Mouse (Mus musculus) C2C12 (cell line): ENCODE data around the gene Ifitm1. TPM values are rescaled to one million over a fixed set of nuclear protein-coding genes. Genes with fewer than 3 reads are reported as not detected.
"Not testable (repeated sequence)": the region's sequence is repeated elsewhere in the genome, so short reads cannot be mapped to it uniquely, and the experiment has no call there.

Source experiments
- H3K27me3 ChIP-seq: one replicate; pipeline ENCODE4 v1.6.1; 2011; ENCODE audit not compliant: control insufficient read depth, insufficient read depth, insufficient read length
- H3K36me3 ChIP-seq: one replicate; pipeline ENCODE4 v1.6.1; 2011; ENCODE audit not compliant: control insufficient read depth, insufficient read depth
- H3K4me3 ChIP-seq: one replicate; pipeline ENCODE4 v1.5.1; 2011; ENCODE audit warnings: mild to moderate bottlenecking, control low read depth; ENCODE audit not compliant: poor library complexity, insufficient read depth, severe bottlenecking
- H3K79me2 ChIP-seq: one replicate; pipeline ENCODE4 v1.6.1; 2011; ENCODE audit not compliant: control insufficient read depth, insufficient read depth
- H3K79me3 ChIP-seq: one replicate; pipeline ENCODE4 v1.6.1; 2011; ENCODE audit warnings: low read depth, control low read depth
- H3ac ChIP-seq: one replicate; pipeline ENCODE3; 2011; ENCODE audit warnings: low read depth; ENCODE audit not compliant: control insufficient read depth, insufficient read length
- CEBPB ChIP-seq: IDR thresholded peaks from one replicate; pipeline ENCODE4 v1.6.1; 2011; ENCODE audit warnings: low read depth, mild to moderate bottlenecking, control low read depth, moderate library complexity
- CTCF ChIP-seq: IDR thresholded peaks from one replicate; pipeline ENCODE4 v1.5.1; 2011; ENCODE audit not compliant: control insufficient read depth, insufficient read depth, insufficient read length
- FOSL1 ChIP-seq: IDR thresholded peaks from one replicate; pipeline ENCODE4 v1.8.0; 2011; ENCODE audit warnings: mild to moderate bottlenecking, low read length; ENCODE audit not compliant: poor library complexity, insufficient read depth, severe bottlenecking
- MAX ChIP-seq: IDR thresholded peaks from one replicate; pipeline ENCODE4 v1.6.1; 2011; ENCODE audit warnings: mild to moderate bottlenecking, control low read depth
- MYOD1 ChIP-seq: IDR thresholded peaks from one replicate; pipeline ENCODE4 v1.6.1; 2011; ENCODE audit warnings: low read depth; ENCODE audit not compliant: control insufficient read depth, insufficient read length
- MYOG ChIP-seq: IDR thresholded peaks from one replicate; pipeline ENCODE4 v1.6.1; 2011; ENCODE audit not compliant: control insufficient read depth, insufficient read length; ENCODE audit errors: extremely low read depth
- USF1 ChIP-seq: IDR thresholded peaks from one replicate; pipeline ENCODE4 v1.6.1; 2011; ENCODE audit warnings: low read depth, mild to moderate bottlenecking, control low read depth, moderate library complexity
- polyA plus RNA-seq: library from polyadenylated mRNA; unstranded; fragments of >200 nt; fragmentation: generic; extraction: Trizol; gene quantifications from one replicate; pipeline ENCODE4 v1.2.1, GENCODE M21; 2012; ENCODE audit warnings: missing spikeins

The Ifitm1 gene
- polyA plus RNA-seq, 1 experiment = 60.7 TPM

DNA sequence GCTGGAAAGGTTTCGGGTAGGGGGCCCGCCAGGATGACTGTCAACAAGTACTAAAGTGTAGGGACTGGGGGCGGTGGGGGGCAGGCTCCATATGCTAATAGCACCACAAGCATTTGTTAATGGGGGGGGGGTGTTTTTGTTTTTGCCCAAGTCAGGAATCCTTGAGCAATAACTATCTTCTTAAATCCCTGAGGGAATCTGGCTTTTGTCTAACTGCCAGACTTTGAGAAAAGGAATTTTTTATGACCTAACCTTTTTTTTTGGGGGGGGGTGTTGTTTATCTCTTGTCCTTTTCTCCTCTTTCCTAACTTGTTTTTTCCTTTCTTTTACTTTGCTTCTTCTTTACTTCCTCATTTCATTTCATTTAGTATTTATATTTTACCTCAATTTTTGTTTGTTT, 8.4 kb downstream of the Ifitm1 start:
- TF ChIP-seq USF1 (no peak), CEBPB (peak; percentile 60)
- Histone ChIP-seq H3ac (no peak overlapping the region), H3K27me3 (no peaks in the 10 kb centered on the region), H3K79me2 (no peaks in the 10 kb centered on the region), H3K79me3 (no peaks in the 10 kb centered on the region), H3K36me3 (no peaks in the 10 kb centered on the region), H3K4me3 (no peak overlapping the region)

DNA sequence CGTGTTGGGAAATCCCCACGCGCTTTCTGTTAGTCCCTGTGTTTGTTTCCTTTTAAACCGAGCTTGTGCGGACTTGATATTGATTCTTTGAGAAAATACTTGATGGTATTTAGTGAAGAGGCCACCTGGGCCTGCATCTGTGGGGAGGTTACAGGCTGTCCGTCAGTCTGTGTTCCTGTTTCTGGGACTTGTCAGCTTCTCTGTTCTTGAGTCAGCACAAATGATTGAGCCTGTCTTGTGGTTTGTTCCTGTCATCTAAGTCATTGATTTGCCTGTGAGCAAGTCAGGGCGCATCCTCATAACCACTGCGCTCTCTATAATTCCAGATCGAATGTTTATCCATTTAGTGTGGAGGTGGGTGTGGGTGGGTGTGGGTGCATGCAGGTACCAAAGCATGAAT, 9.7 kb downstream of the Ifitm1 start:
- not testable (repeated sequence) for H3K36me3 ChIP-seq, H3K79me3 ChIP-seq, H3K79me2 ChIP-seq, H3K27me3 ChIP-seq, H3K4me3 ChIP-seq, H3ac ChIP-seq

DNA sequence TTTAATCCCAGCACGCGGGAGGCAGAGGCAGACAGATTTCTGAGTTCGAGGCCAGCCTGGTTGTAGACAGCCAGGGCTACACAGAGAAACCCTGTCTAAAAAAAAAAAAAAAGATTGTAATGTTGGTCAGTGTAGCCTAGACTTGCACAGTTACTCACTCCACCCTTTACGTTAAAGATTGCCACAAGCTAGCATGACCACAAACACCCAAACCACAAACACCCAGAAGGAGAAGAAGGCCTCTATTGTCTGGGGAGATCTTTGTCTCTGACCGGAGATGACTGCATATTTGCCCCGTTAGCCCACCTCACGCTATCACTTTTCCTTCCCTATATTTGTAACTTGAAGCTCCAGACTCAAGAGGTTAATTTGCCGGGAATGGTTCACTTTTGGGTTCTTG, 14.7 kb downstream of the Ifitm1 start:
- no peak for TF ChIP-seq CTCF
- TF ChIP-seq FOSL1 = no peak
- TF ChIP-seq MAX = no peak
- TF ChIP-seq MYOG = no peak
- TF ChIP-seq CEBPB = peak; percentile 45

DNA sequence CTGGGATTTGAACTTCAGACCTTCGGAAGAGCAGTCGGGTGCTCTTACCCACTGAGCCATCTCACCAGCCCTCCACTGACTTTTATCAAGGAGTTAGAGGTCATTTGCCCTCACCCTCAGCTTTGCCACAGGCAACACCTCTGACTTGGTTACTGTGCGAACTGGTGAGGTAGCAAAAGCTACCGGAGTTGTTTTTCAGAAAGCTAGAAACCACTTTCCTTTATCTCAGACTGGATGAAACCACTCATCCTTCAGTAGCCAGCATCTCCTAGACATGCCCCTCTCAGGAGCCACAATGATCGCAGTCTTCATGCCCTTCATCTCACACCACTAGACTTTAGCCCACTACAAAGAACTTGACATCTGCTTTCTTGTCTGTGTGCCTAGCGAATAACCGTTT, 15.9 kb downstream of the Ifitm1 start:
- no peaks in the 10 kb centered on the region for H3K79me2 ChIP-seq
- no peaks in the 10 kb centered on the region for H3K36me3 ChIP-seq
- H3ac ChIP-seq = no peak overlapping the region
- H3K4me3 ChIP-seq = no peak overlapping the region
- H3K27me3 ChIP-seq = no peaks in the 10 kb centered on the region
- no peaks in the 10 kb centered on the region for H3K79me3 ChIP-seq
- TF ChIP-seq FOSL1 (no peak), MYOG (no peak), USF1 (no peak), CEBPB (no peak), CTCF (no peak), MAX (no peak), MYOD1 (no peak)

More for the DNA sequence above, 14.7 kb downstream of the Ifitm1 start:
- H3K4me3 ChIP-seq = no peak overlapping the region
- no peaks in the 10 kb centered on the region for H3K79me3 ChIP-seq
- no peaks in the 10 kb centered on the region for H3K27me3 ChIP-seq
- no peaks in the 10 kb centered on the region for H3K36me3 ChIP-seq
- H3K79me2 ChIP-seq = no peaks in the 10 kb centered on the region
- H3ac ChIP-seq = no peak overlapping the region

GRCm38 (mm10) chr7:140987182-140988138, 20.4 kb downstream of the Ifitm1 start:
- no peak for TF ChIP-seq USF1
- no peak for TF ChIP-seq MYOG
- TF ChIP-seq FOSL1 = no peak
- no peak for TF ChIP-seq MAX
- TF ChIP-seq MYOD1 = no peak
- TF ChIP-seq CEBPB = no peak
- TF ChIP-seq CTCF = no peak
- no peaks in the 10 kb centered on the region for H3K79me2 ChIP-seq
- no peaks in the 10 kb centered on the region for H3K27me3 ChIP-seq
- H3K36me3 ChIP-seq = no peaks in the 10 kb centered on the region
- H3K4me3 ChIP-seq = no peak overlapping the region
- H3K79me3 ChIP-seq = no peaks in the 10 kb centered on the region
- H3ac ChIP-seq = no peak overlapping the region

GRCm38 (mm10) chr7:140989022-140989421, 22.0 kb downstream of the Ifitm1 start:
- no peak for TF ChIP-seq USF1
- TF ChIP-seq MYOD1 = no peak
- TF ChIP-seq CTCF = no peak
- TF ChIP-seq FOSL1 = no peak
- TF ChIP-seq MYOG = no peak
- TF ChIP-seq MAX = no peak
- no peak for TF ChIP-seq CEBPB
- Histone ChIP-seq H3ac (no peak overlapping the region), H3K36me3 (no peaks in the 10 kb centered on the region), H3K79me3 (no peaks in the 10 kb centered on the region), H3K4me3 (no peak overlapping the region), H3K79me2 (no peaks in the 10 kb centered on the region), H3K27me3 (no peaks in the 10 kb centered on the region)
